Mouse (Mus musculus): ENCODE data around the gene Xrcc6. TPM values are rescaled to one million over a fixed set of nuclear protein-coding genes. Genes with fewer than 3 reads are reported as not detected.

The Xrcc6 gene
- 10 to 100 TPM; 23.5 to 24.0 TPM for total RNA-seq (2021)

- DNase-seq (ENCODE audit: extremely low spot score in 1 of 2, low spot score in 1 of 2) = no peak
These were observed at the start of gene Xrcc6 for GRCm38 (mm10) chr15:81987646-81988045. Xrcc6 (plus strand) TSS chr15:81987835.

GRCm38 (mm10) chr15:81938246-81938645, 49.4 kb upstream of the Xrcc6 start:
- peak in 1 of 2 experiments; percentile 67 for DNase-seq (ENCODE audit: extremely low spot score in 1 of 2, low spot score in 1 of 2)

GRCm38 (mm10) chr15:81939157-81939715, 48.4 kb upstream of the Xrcc6 start:
- DNase-seq (ENCODE audit: extremely low spot score in 1 of 2, low spot score in 1 of 2) = no peak

- DNase-seq (ENCODE audit: extremely low spot score in 1 of 2, low spot score in 1 of 2) = no peak
These were observed 47.9 kb upstream of the Xrcc6 start for GRCm38 (mm10) chr15:81939774-81940173.

GRCm38 (mm10) chr15:81940219-81940618, 47.4 kb upstream of the Xrcc6 start:
- no peak for DNase-seq (ENCODE audit: extremely low spot score in 1 of 2, low spot score in 1 of 2)

- no peak for DNase-seq (ENCODE audit: extremely low spot score in 1 of 2, low spot score in 1 of 2)
These were observed 46.6 kb upstream of the Xrcc6 start for GRCm38 (mm10) chr15:81941010-81941409.

GRCm38 (mm10) chr15:81943176-81943749, 44.4 kb upstream of the Xrcc6 start:
- DNase-seq (ENCODE audit: extremely low spot score in 1 of 2, low spot score in 1 of 2) = no peak

- no peak for DNase-seq (ENCODE audit: extremely low spot score in 1 of 2, low spot score in 1 of 2)
These were observed 38.6 kb upstream of the Xrcc6 start for GRCm38 (mm10) chr15:81949076-81949475.

GRCm38 (mm10) chr15:81949476-81950131, 38.0 kb upstream of the Xrcc6 start:
- no peak for DNase-seq (ENCODE audit: extremely low spot score in 1 of 2, low spot score in 1 of 2)

GRCm38 (mm10) chr15:81950716-81951115, 36.9 kb upstream of the Xrcc6 start:
- DNase-seq (ENCODE audit: extremely low spot score in 1 of 2, low spot score in 1 of 2) = no peak

GRCm38 (mm10) chr15:81951159-81951558, 36.5 kb upstream of the Xrcc6 start:
- DNase-seq (ENCODE audit: extremely low spot score in 1 of 2, low spot score in 1 of 2) = no peak

GRCm38 (mm10) chr15:81952310-81952709, 35.3 kb upstream of the Xrcc6 start:
- no peak for DNase-seq (ENCODE audit: extremely low spot score in 1 of 2, low spot score in 1 of 2)

- DNase-seq (ENCODE audit: extremely low spot score in 1 of 2, low spot score in 1 of 2) = no peak
These were observed 33.5 kb upstream of the Xrcc6 start for GRCm38 (mm10) chr15:81954151-81954583.

- no peak for DNase-seq (ENCODE audit: extremely low spot score in 1 of 2, low spot score in 1 of 2)
These were observed 32.9 kb upstream of the Xrcc6 start for GRCm38 (mm10) chr15:81954716-81955115.

- DNase-seq (ENCODE audit: extremely low spot score in 1 of 2, low spot score in 1 of 2) = no peak
These were observed 32.2 kb upstream of the Xrcc6 start for GRCm38 (mm10) chr15:81955414-81955813.

- peak in 1 of 2 experiments; percentile 58 for DNase-seq (ENCODE audit: extremely low spot score in 1 of 2, low spot score in 1 of 2)
These were observed 31.2 kb upstream of the Xrcc6 start for GRCm38 (mm10) chr15:81956457-81956856.

GRCm38 (mm10) chr15:81957598-81957997, 30.0 kb upstream of the Xrcc6 start:
- DNase-seq (ENCODE audit: extremely low spot score in 1 of 2, low spot score in 1 of 2) = no peak

- DNase-seq (ENCODE audit: extremely low spot score in 1 of 2, low spot score in 1 of 2) = no peak
These were observed 28.7 kb upstream of the Xrcc6 start for GRCm38 (mm10) chr15:81958906-81959305.

GRCm38 (mm10) chr15:81960171-81961077, 27.2 kb upstream of the Xrcc6 start, which contains the start of gene Pmm1:
Pmm1 (minus strand) TSS chr15:81960930.
- DNase-seq (ENCODE audit: extremely low spot score in 1 of 2, low spot score in 1 of 2) = peak; percentile 91

- DNase-seq (ENCODE audit: extremely low spot score in 1 of 2, low spot score in 1 of 2) = no peak
These were observed 26.6 kb upstream of the Xrcc6 start for GRCm38 (mm10) chr15:81961078-81961451.

- no peak for DNase-seq (ENCODE audit: extremely low spot score in 1 of 2, low spot score in 1 of 2)
These were observed 23.4 kb upstream of the Xrcc6 start for GRCm38 (mm10) chr15:81964262-81964661.
